Mouse (Mus musculus): ENCODE data around the gene Fbxl15. TPM values are rescaled to one million over a fixed set of nuclear protein-coding genes. Genes with fewer than 3 reads are reported as not detected.

Gene Fbxl15
- polyA plus RNA-seq, 1 experiment, result 13.1 TPM

GRCm38 (mm10) chr19:46317546-46317885 is 10.5 kb upstream of the Fbxl15 start:
- Histone ChIP-seq H3K27me3 (ENCODE audit: control insufficient read depth, insufficient read depth, insufficient read length) (peaks cover 30% of the 10 kb centered on the region), H3K36me3 (ENCODE audit: control insufficient read depth, insufficient read depth) (no peaks in the 10 kb centered on the region), H3K4me3 (ENCODE audit: insufficient read depth, poor library complexity, severe bottlenecking) (no peak overlapping the region), H3K79me2 (ENCODE audit: control insufficient read depth, insufficient read depth) (no peaks in the 10 kb centered on the region), H3ac (ENCODE audit: control insufficient read depth, insufficient read length, low read depth) (no peak overlapping the region), H3K79me3 (ENCODE audit: low read depth) (no peaks in the 10 kb centered on the region)
- TF ChIP-seq MYOD1 (IDR thresholded peaks at IDR 0.05; ENCODE audit: control insufficient read depth, insufficient read length, low read depth) (no peak), USF1 (IDR thresholded peaks at IDR 0.05; ENCODE audit: low read depth) (no peak), MAX (IDR thresholded peaks at IDR 0.05) (no peak), MYOG (IDR thresholded peaks at IDR 0.05; ENCODE audit: control insufficient read depth, extremely low read depth, insufficient read length) (no peak), FOSL1 (IDR thresholded peaks at IDR 0.05; ENCODE audit: insufficient read depth, low read length, poor library complexity, severe bottlenecking) (no peak), CEBPB (IDR thresholded peaks at IDR 0.05; ENCODE audit: low read depth) (no peak), CTCF (IDR thresholded peaks at IDR 0.05; ENCODE audit: control insufficient read depth, insufficient read depth, insufficient read length) (no peak)

DNA sequence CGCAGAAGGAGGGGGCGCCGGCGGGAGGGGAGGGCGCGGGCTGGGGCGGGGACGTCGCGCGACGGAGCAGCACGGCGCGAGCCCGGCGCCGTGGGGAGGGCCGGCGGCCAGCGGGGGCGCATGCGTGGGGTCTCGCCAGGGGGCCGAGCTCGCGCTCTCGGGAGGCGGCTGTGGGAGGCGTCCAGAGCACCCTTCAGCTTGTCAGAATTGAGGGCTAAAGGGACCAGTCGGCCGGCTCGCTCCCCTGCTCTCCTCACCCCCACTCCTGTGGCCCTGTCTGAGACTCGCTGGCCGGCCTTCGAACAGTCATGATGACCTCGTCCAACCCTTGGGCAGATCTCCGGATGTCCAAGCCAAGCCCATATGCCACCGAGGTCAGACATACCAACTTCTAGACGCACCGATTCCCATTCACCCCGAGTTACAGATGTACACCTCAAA is 9.9 kb upstream of the Fbxl15 start:
- Histone ChIP-seq H3ac (ENCODE audit: control insufficient read depth, insufficient read length, low read depth) (no peak overlapping the region), H3K79me2 (ENCODE audit: control insufficient read depth, insufficient read depth) (no peaks in the 10 kb centered on the region), H3K79me3 (ENCODE audit: low read depth) (no peaks in the 10 kb centered on the region), H3K36me3 (ENCODE audit: control insufficient read depth, insufficient read depth) (no peaks in the 10 kb centered on the region), H3K27me3 (ENCODE audit: control insufficient read depth, insufficient read depth, insufficient read length) (peaks cover 31% of the 10 kb centered on the region), H3K4me3 (ENCODE audit: insufficient read depth, poor library complexity, severe bottlenecking) (no peak overlapping the region)
- TF ChIP-seq CTCF (IDR thresholded peaks at IDR 0.05; ENCODE audit: control insufficient read depth, insufficient read depth, insufficient read length) (no peak), MYOD1 (IDR thresholded peaks at IDR 0.05; ENCODE audit: control insufficient read depth, insufficient read length, low read depth) (no peak), FOSL1 (IDR thresholded peaks at IDR 0.05; ENCODE audit: insufficient read depth, low read length, poor library complexity, severe bottlenecking) (no peak), MAX (IDR thresholded peaks at IDR 0.05) (no peak), USF1 (IDR thresholded peaks at IDR 0.05; ENCODE audit: low read depth) (no peak)

DNA sequence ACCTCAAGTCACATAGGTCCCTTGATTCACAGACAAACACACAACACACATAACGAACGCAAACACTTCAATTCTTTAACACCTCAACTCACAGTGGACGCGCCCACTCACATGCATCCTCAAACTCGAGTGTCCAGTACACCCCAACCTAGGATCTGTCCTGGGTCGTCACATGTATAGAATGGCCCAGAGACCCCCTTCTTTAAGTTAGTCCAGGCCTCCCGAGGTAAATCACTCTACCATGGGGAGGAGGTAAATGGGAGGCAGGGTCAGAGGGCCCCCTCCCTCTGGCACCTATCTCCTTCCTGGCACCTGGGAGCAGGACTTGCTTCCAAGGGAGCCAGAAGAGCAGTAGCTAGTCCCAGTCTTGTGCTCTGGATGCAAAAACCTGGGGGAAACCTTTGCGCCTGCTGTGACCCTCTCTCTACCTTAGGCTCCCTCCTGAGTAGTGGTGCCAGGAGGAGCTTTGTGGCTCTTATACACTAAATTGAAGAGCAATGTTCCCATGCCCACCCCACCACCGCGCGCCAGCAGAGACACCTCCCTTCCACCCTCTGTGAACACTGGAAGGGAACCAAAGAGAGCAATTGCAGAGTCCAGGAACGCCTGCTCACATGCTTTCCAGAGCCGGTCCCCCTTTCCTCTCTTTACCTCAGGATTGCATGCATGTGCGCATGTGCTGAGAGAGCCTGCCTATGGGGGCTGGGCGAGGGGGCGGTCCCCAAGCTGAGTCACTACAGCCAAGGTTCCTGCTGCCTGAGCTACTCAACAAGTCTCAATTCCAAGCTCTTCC is 9.2 kb upstream of the Fbxl15 start:
- H3K79me2 ChIP-seq (ENCODE audit: control insufficient read depth, insufficient read depth), result no peaks in the 10 kb centered on the region
- H3K4me3 ChIP-seq (ENCODE audit: insufficient read depth, poor library complexity, severe bottlenecking), result no peak overlapping the region
- H3K36me3 ChIP-seq (ENCODE audit: control insufficient read depth, insufficient read depth), result no peaks in the 10 kb centered on the region
- peaks cover 33% of the 10 kb centered on the region for H3K27me3 ChIP-seq (ENCODE audit: control insufficient read depth, insufficient read depth, insufficient read length)
- TF ChIP-seq USF1 (IDR thresholded peaks at IDR 0.05; ENCODE audit: low read depth) (no peak), CEBPB (IDR thresholded peaks at IDR 0.05; ENCODE audit: low read depth) (no peak), FOSL1 (IDR thresholded peaks at IDR 0.05; ENCODE audit: insufficient read depth, low read length, poor library complexity, severe bottlenecking) (no peak), CTCF (IDR thresholded peaks at IDR 0.05; ENCODE audit: control insufficient read depth, insufficient read depth, insufficient read length) (no peak), MAX (IDR thresholded peaks at IDR 0.05) (no peak), MYOD1 (IDR thresholded peaks at IDR 0.05; ENCODE audit: control insufficient read depth, insufficient read length, low read depth) (no peak), MYOG (IDR thresholded peaks at IDR 0.05; ENCODE audit: control insufficient read depth, extremely low read depth, insufficient read length) (no peak)
- no peak overlapping the region for H3ac ChIP-seq (ENCODE audit: control insufficient read depth, insufficient read length, low read depth)
- no peaks in the 10 kb centered on the region for H3K79me3 ChIP-seq (ENCODE audit: low read depth)

DNA sequence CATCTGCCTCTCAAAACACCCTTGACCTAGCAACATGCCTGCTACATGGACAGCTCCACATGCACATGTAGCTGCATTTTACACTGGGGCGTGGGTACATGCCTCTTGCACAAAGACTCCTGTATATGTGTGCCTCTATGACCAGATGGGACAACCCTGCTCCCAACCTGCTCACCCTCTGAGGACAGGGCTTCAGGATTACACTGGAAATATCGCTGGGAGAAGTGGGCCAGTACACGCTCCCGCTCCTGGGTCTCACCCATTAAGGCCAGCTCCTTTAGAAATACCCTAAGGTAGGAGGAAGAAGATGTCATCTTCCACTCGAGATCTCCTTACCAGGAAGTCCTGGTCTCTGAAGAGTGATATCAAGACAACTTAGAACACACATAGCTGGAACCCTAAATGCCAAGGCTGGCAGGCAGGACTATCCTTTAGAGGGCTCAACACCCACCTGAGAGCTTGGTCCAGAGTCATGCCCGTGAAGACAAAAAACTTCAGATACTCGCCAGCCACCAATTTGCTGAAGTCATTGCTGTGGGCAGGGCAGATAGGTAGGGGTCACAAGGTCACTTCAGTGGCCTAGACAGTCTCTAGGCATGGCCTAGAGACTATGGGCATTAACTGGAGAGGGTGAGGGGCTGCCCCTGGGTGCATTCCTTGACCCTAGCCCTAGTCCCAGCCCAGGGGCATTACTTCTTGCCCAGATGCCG is 7.8 kb upstream of the Fbxl15 start:
- H3K79me2 ChIP-seq (ENCODE audit: control insufficient read depth, insufficient read depth), result no peaks in the 10 kb centered on the region
- TF ChIP-seq MAX (IDR thresholded peaks at IDR 0.05) (no peak), USF1 (IDR thresholded peaks at IDR 0.05; ENCODE audit: low read depth) (no peak), CTCF (IDR thresholded peaks at IDR 0.05; ENCODE audit: control insufficient read depth, insufficient read depth, insufficient read length) (no peak), MYOG (IDR thresholded peaks at IDR 0.05; ENCODE audit: control insufficient read depth, extremely low read depth, insufficient read length) (no peak)
- peaks cover 42% of the 10 kb centered on the region for H3K27me3 ChIP-seq (ENCODE audit: control insufficient read depth, insufficient read depth, insufficient read length)
- no peak overlapping the region for H3ac ChIP-seq (ENCODE audit: control insufficient read depth, insufficient read length, low read depth)
- no peaks in the 10 kb centered on the region for H3K36me3 ChIP-seq (ENCODE audit: control insufficient read depth, insufficient read depth)
- no peak overlapping the region for H3K4me3 ChIP-seq (ENCODE audit: insufficient read depth, poor library complexity, severe bottlenecking)
- H3K79me3 ChIP-seq (ENCODE audit: low read depth), result no peaks in the 10 kb centered on the region

GRCm38 (mm10) chr19:46321101-46321943 is 6.7 kb upstream of the Fbxl15 start:
- H3K4me3 ChIP-seq (ENCODE audit: insufficient read depth, poor library complexity, severe bottlenecking), result no peak overlapping the region

More at GRCm38 (mm10) chr19:46321101-46321943, 6.7 kb upstream of the Fbxl15 start:
- Histone ChIP-seq H3K79me2 (ENCODE audit: control insufficient read depth, insufficient read depth) (no peaks in the 10 kb centered on the region), H3K36me3 (ENCODE audit: control insufficient read depth, insufficient read depth) (no peaks in the 10 kb centered on the region), H3K79me3 (ENCODE audit: low read depth) (no peaks in the 10 kb centered on the region), H3ac (ENCODE audit: control insufficient read depth, insufficient read length, low read depth) (no peak overlapping the region), H3K27me3 (ENCODE audit: control insufficient read depth, insufficient read depth, insufficient read length) (peaks cover 50% of the 10 kb centered on the region)
- TF ChIP-seq FOSL1 (IDR thresholded peaks at IDR 0.05; ENCODE audit: insufficient read depth, low read length, poor library complexity, severe bottlenecking) (no peak), MYOD1 (IDR thresholded peaks at IDR 0.05; ENCODE audit: control insufficient read depth, insufficient read length, low read depth) (no peak), MYOG (IDR thresholded peaks at IDR 0.05; ENCODE audit: control insufficient read depth, extremely low read depth, insufficient read length) (no peak), CTCF (IDR thresholded peaks at IDR 0.05; ENCODE audit: control insufficient read depth, insufficient read depth, insufficient read length) (no peak), MAX (IDR thresholded peaks at IDR 0.05) (no peak), CEBPB (IDR thresholded peaks at IDR 0.05; ENCODE audit: low read depth) (no peak), USF1 (IDR thresholded peaks at IDR 0.05; ENCODE audit: low read depth) (no peak)
